Mouse (Mus musculus): ENCODE results near the gene Vmn1r15.

The Vmn1r15 gene

DNA sequence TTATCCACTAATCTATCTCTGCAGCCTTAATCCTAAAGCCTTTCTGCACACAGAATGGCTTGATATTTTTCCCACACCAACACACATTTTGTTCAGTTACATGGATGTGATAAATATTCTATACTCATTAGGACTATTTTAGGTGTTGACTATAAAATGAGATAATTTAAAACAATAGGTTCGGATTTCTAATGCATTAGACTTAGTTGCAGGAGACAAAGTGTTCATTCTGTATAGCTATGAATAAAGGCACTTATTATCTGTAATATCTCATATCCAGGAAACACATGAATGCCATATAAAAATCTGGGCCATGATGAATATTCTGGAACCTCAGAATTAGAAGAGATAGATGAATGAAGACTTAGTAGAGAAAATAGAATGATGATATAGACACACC, at the start of gene Vmn1r15:
Gene Vmn1r15 (plus strand): TSS at position 301 of the 400 bp plus-strand sequence.
- DNase-seq (ENCODE audit: low read depth, low spot score) = no peak

DNA sequence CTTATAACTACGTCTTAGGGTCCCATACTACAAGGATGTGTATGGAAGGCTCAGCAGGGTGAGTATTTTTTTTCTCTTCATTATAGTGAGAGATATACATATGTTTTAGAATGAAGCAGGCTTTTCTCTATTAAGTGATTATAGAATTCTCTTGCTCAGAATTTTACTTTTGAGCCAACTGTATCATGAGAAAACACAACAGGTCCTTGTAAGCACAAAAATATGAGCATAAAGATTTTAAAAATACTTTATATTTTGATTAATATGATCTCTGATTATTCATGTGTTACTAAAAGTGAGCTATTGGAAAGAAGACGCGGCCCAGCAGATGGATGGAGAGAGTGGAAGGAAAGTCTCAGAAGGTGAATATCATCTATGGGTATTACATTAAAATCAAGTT, 26.4 kb upstream of the Vmn1r15 start, which contains the start of gene Vmn1r14:
Gene Vmn1r14 (plus strand): TSS at position 301 of the 400 bp plus-strand sequence.
- DNase-seq (ENCODE audit: low read depth, low spot score) = no peak

DNA sequence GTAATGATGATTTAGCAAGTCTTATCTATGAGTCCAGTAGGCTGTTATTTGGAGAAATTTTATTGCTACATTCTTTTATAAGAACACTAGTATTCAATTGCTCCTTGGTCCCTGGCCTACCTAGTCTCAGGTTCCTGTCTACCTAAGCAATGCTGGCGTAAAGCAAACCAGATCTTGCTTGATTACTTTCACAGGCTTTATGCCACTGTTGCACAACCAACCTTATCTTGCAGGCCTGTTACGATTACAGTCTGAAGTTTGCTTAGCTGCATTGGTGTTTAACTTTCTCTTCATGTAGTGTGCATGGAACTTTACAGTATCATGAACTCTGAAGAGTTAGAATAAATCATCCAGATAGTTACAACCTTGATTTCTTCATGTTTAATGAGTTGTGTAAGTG, 3.2 kb downstream of the Vmn1r15 start:
- no peak for DNase-seq (ENCODE audit: low read depth, low spot score)

DNA sequence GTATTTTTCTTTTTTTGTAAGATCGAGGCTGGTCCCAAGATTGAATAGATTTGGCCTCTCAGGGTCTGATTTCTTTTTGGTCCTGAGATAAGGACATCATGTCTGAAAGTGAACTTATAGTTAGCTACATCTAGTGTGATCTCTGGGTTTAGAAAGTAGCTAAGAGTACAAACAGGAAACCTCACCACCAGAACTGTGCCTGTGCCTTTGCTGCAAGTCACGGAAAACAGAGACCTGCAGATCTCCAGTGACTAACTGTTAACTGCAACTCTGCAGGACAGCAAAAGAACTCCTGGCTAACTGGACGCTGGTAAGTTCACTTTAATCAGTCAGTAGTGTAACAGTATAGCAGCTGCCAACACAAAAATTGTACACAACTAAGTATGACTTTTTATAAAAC, 14.1 kb downstream of the Vmn1r15 start:
- DNase-seq (ENCODE audit: low read depth, low spot score) = no peak

DNA sequence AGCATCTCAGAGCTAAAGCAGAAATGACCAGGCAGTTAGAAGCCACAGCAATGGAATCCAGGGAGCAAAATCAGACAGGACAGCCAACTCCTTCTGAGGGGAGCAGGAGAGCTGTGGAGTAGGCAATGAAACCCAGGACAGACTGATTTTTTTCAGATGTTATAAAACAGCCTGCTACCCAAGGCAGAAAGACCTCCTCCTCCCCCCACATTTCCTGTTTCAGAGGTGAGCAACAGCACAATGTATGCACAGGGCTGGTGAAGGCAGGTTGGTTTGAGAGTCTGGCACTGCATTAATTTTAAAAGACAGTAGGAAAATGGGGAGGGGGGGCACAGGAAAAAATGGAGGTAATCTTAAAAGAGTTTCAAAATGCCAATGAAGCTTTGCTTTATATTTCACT, 14.8 kb downstream of the Vmn1r15 start:
- no peak for DNase-seq (ENCODE audit: low read depth, low spot score)

DNA sequence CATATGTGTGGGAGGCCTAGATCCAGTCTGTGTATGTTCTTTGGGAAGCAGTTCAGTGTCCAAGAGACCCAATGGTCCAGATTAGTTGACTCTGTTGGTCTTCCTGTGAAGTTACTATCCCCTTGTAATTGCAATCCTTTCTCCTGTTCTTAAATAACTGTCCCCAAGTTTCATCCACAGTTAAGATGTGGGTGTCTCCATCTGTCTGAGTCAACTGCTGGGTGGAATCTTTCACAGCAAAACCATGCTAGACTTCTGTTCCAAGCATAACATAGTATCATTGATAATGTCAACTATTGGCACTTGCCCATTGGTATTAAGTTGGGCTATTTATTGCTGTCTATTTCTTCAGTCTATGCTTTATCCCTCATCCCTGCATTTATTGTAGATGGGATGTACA, 21.2 kb downstream of the Vmn1r15 start:
- no peak for DNase-seq (ENCODE audit: low read depth, low spot score)
